Mouse (Mus musculus) activated CD4-positive, CD25-positive, alpha-beta regulatory T cell, adult 4 months (primary cell): ENCODE measurements around the gene Atxn1l. TPM values are rescaled to one million over a fixed set of nuclear protein-coding genes. Genes with fewer than 3 reads are reported as not detected.
"Not testable (repeated sequence)": the region's sequence is repeated elsewhere in the genome, so short reads cannot be mapped to it uniquely, and the experiment has no call there.

Experiments
- ATAC-seq: one replicate; pipeline ENCODE4 v1.8.0; 2017
- polyA plus RNA-seq, 2 experiments: library from polyadenylated mRNA; unstranded; fragments of 100-300 nt; shearing (Covaris generic); gene quantifications; one replicate each; pipeline ENCODE4 v1.2.1; 2017

Gene Atxn1l
- 1 to 10 TPM; 2.2 to 2.8 TPM for polyA plus RNA-seq

GRCm38 (mm10) chr8:109737237-109738048, at the start of gene Atxn1l:
Gene Atxn1l, minus strand, starts transcription at chr8:109737739.
- ATAC-seq: peak; percentile 81

- no peak for ATAC-seq
These were observed 43.0 kb upstream of the Atxn1l start for GRCm38 (mm10) chr8:109780548-109780947.

GRCm38 (mm10) chr8:109779431-109780228, 42.1 kb upstream of the Atxn1l start:
- no peak for ATAC-seq

GRCm38 (mm10) chr8:109778993-109779421, 41.5 kb upstream of the Atxn1l start:
- peak; percentile 17 for ATAC-seq

GRCm38 (mm10) chr8:109778280-109778977, 40.9 kb upstream of the Atxn1l start, which contains the start of gene Ap1g1:
Gene Ap1g1, plus strand, starts transcription at chr8:109778554.
- peak; percentile 95 for ATAC-seq

- no peak for ATAC-seq
These were observed 40.3 kb upstream of the Atxn1l start for GRCm38 (mm10) chr8:109777851-109778250.

GRCm38 (mm10) chr8:109773154-109773553, 35.6 kb upstream of the Atxn1l start:
- no peak for ATAC-seq

- no peak for ATAC-seq
These were observed 28.5 kb upstream of the Atxn1l start for GRCm38 (mm10) chr8:109766081-109766480.

GRCm38 (mm10) chr8:109764031-109764430, 26.5 kb upstream of the Atxn1l start:
- no peak for ATAC-seq

- ATAC-seq: no peak
These were observed 22.7 kb upstream of the Atxn1l start for GRCm38 (mm10) chr8:109760221-109760620.

GRCm38 (mm10) chr8:109759426-109759825, 21.9 kb upstream of the Atxn1l start:
- no peak for ATAC-seq

- ATAC-seq: no peak
These were observed 19.3 kb upstream of the Atxn1l start for GRCm38 (mm10) chr8:109756849-109757248.

GRCm38 (mm10) chr8:109755554-109755953, 18.0 kb upstream of the Atxn1l start:
- not testable (repeated sequence) for ATAC-seq

- ATAC-seq: no peak
These were observed 17.2 kb upstream of the Atxn1l start for GRCm38 (mm10) chr8:109754696-109755095.

GRCm38 (mm10) chr8:109751731-109752485, 14.4 kb upstream of the Atxn1l start:
- no peak for ATAC-seq

GRCm38 (mm10) chr8:109750699-109751098, 13.2 kb upstream of the Atxn1l start:
- ATAC-seq: peak; percentile 99

GRCm38 (mm10) chr8:109750274-109750673, 12.7 kb upstream of the Atxn1l start:
- peak; percentile 24 for ATAC-seq

GRCm38 (mm10) chr8:109747468-109748199, 10.1 kb upstream of the Atxn1l start:
- no peak for ATAC-seq

GRCm38 (mm10) chr8:109738049-109738380, 476 bp upstream of the Atxn1l start:
- ATAC-seq: no peak

GRCm38 (mm10) chr8:109736819-109737218, 720 bp downstream of the Atxn1l start:
- peak; percentile 4 for ATAC-seq

- ATAC-seq: no peak
These were observed 3.5 kb downstream of the Atxn1l start for GRCm38 (mm10) chr8:109734018-109734417.
